Mouse (Mus musculus) embryonic fibroblast, embryonic 13.5 days (primary cell): ENCODE data around the gene Adamts12. TPM values are rescaled to one million over a fixed set of nuclear protein-coding genes. Genes with fewer than 3 reads are reported as not detected.
A peak's percentile ranks its signal among the peaks of the same experiment; 100 is the strongest.

Experiments
- H3K27ac ChIP-seq: 2 replicates; pipeline ENCODE4 v1.5.1; 2012; ENCODE audit warnings: low read length, control low read depth, inconsistent platforms; ENCODE audit not compliant: insufficient read depth
- H3K4me1 ChIP-seq: 2 replicates; pipeline ENCODE4 v1.6.1; 2011; ENCODE audit warnings: low read length; ENCODE audit not compliant: control insufficient read depth, insufficient read depth
- H3K4me3 ChIP-seq: 2 replicates; pipeline ENCODE4 v1.5.1; 2011; ENCODE audit warnings: mild to moderate bottlenecking, control low read depth, low read length; ENCODE audit not compliant: insufficient read depth
- CTCF ChIP-seq: IDR thresholded peaks from 2 replicates; pipeline ENCODE4 v1.5.1; 2011; ENCODE audit warnings: mild to moderate bottlenecking, control low read depth, low read length, moderate library complexity, borderline replicate concordance; ENCODE audit not compliant: insufficient read depth
- POLR2A ChIP-seq: IDR thresholded peaks from 2 replicates; pipeline ENCODE4 v1.6.1; 2011; ENCODE audit warnings: low read depth, mild to moderate bottlenecking, control low read depth, low read length, moderate library complexity
- polyA plus RNA-seq: library from polyadenylated mRNA; stranded (reverse); fragments of >200 nt; gene quantifications from 2 replicates; pipeline ENCODE4 v1.2.4, GENCODE M21; 2011; ENCODE audit warnings: low read depth; ENCODE audit not compliant: missing spikeins, insufficient read length

The Adamts12 gene
- polyA plus RNA-seq, result 35.1 and 40.9 TPM in 2 replicates

DNA sequence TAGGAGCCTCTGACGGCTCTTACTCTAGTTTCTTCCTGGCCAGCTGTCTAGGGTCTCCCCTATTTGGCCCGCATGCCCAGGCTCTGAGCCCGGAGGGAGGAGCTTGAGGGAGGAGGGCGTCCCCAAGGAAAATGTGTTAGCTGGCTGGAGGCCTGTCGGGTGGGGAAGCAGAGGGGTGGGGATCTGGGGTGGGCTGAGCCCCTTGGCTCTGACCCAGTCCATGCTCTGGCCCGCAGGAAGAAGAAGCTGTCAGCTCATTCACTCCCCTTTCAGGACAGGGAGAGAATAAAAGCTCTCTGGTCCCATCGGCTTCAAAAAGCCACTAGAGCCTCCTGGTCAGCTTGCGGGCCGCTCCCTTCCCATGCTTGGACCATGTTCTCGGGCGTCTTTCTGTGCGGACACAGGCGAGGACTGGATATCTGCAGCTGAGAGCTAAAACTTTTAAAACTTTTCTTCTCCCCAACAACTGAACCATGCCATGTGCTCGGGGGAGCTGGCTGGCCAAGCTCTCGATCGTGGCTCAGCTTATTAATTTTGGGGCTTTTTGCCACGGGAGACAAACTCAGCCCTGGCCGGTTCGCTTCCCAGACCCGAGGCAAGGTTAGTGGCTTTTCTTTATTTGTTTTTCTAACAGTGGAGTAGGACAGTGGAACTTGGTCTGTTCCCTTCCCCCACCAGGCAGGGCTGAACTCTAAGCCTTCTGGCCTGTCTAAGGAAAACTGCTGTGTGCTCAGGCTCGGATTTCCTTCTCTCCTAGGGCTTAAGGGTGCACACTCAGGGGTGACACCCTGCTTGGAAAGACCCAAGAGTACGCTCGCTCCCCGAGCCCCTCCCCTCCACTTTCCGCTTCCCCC is at the start of gene Adamts12:
Adamts12 (plus strand) TSS at position 233 of the 854 bp plus-strand sequence.
- TF ChIP-seq CTCF (no peak), POLR2A (peak; percentile 67)
- Histone ChIP-seq H3K27ac (peak within 1 kb of the TSS; percentile 83), H3K4me3 (peak within 1 kb of the TSS; percentile 47), H3K4me1 (peaks cover 6% of the 10 kb centered on the region; the same call in 1 of the 2 replicates)

DNA sequence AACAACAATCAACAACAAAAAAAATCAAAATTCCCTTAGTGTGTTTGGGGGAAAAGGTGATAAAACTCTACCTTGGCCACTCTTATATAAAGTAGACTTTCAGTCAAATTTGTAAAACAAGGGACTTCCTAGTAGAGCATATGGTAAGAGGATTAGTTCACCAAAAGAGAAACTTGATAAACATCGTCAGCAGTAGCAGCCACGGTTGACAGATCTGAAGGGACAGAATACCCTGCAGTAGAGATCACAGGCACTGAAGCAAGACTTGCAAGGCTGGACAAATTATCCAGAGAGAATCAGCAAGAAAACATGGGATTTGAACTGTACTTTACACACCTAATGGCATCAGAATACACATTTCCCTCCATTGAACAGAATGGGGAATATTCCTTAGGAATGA is 49.7 kb upstream of the Adamts12 start:
- H3K4me1 ChIP-seq, result no peaks in the 10 kb centered on the region
- H3K4me3 ChIP-seq, result no peak overlapping the region
- H3K27ac ChIP-seq, result no peak overlapping the region
- no peak for TF ChIP-seq CTCF
- TF ChIP-seq POLR2A, result no peak

DNA sequence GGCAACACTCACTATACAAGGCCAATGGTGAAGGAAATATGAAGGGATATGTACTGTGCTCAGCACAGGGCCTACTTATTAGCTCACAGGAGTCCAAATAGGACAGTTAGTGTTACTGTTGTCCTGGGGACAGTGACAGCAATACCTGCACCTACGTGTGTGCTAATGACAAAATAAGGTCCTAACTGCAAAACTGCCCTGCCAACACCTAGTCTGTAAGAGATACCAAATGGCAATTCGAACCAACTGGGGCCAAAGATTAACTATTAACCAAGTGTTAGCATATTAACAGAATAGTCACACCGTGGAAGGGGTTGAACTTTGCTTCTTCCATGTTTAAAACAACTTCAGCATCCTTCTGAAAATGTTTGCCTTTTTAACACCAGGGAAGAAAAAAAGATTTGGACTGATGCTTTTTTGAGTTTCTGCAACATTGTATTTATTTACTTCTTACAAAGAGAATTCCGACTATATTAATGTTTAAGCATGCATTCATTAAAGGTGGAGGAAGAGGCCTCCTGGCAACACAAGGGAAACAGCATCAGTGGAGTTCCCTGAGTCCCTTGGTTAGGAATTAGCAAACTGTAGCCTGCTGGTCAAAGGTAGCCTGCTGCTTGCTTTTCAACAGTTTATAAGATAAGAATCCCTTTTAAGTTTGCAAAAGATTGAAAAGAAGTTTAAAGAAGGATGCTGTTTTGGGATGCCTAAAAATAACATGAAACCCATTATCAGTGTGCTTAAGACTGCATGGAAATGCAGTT is 37.6 kb upstream of the Adamts12 start:
- TF ChIP-seq POLR2A (no peak), CTCF (no peak)

DNA sequence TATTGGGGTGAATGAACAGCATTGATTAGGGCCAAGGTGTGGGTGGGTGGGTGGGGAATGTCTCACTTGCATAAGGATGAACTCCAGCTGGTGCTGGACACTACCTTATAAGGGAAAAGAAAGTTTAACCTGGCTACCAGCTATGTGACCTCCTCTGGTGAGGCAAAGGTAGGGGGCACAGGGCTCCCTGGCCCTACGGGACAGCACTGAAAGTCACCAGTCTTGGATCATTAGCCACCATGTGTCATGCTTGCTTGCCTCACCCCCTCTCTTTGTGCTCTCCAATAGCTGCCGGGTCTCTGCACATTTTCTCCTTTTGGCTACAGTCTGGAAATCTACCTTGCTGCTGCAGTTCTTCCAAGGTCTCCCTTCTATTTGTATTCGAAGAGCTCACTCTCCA is 34.4 kb upstream of the Adamts12 start:
- Histone ChIP-seq H3K27ac (no peak overlapping the region), H3K4me1 (no peaks in the 10 kb centered on the region), H3K4me3 (no peak overlapping the region)
- TF ChIP-seq CTCF (no peak), POLR2A (no peak)

More for the DNA sequence above, 37.6 kb upstream of the Adamts12 start:
- Histone ChIP-seq H3K4me3 (no peak overlapping the region), H3K4me1 (no peaks in the 10 kb centered on the region), H3K27ac (no peak overlapping the region)

DNA sequence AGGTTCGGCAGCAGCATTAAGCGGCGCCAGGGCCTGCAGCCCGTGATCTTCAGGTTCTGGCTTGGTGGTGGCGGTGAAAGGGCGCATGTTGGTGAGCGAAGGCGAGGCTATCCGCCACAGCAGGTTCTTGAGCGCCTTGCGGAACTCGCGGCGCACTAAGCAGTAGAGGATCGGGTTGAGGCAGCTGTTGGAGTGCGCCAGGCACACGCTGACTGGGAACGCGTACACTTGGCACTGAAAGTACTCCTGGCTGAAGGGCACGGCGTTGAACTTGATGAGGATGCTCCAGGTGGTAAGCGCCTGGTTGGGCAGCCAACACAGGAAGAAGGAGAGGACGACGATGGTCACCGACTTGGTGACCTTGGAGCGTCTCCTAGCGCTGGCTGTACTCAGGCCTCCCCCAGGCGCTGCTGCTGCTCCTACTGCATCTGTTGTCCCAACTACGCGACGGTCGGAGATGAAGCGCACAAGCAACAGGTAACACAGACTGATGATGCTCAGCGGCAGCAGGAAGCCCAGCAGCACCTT is 28.6 kb upstream of the Adamts12 start:
- Histone ChIP-seq H3K4me1 (no peaks in the 10 kb centered on the region), H3K27ac (no peak overlapping the region), H3K4me3 (peak overlapping the region; percentile 49)
- TF ChIP-seq CTCF (no peak), POLR2A (no peak)

DNA sequence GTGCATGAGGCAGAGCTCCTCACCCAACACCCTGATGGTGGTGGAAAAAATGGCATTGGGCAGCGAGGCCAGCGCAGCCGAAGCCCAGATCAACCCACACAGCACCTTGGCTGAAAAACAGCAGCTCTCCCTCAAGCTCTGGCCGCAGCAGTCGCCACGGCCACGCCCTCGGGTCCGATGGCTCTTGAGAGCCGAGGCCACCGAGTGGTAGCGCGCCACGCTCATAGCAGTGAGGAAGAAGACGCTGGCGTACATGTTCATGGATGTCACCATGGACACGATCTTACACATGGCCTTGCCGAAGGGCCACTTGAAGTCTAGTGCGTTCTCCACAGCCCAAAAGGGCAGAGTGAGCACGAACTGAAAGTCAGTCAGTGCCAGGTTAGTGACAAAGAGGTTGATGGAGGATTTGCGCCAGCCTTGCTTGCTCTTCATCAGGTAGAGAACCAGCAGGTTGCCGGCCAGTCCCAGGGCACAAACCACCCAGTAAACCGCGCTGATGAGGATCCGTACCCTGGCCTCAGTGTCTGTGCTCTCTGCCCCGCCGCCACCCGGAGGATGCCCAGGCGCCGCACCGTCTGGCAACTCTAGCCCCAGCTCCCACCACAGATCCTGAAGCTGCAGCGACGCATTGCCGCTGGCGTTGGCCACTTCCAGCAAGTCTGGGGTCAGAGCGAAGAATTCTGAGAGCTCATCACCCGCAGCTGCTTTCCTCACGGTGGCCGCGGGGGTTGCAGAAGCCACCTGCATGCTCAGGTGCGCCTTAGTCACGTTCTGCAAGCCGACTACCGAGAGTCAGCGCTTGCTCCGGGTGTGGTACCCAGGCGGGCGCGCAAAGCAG is 27.8 kb upstream of the Adamts12 start:
- no peaks in the 10 kb centered on the region for H3K4me1 ChIP-seq
- TF ChIP-seq CTCF (no peak), POLR2A (no peak)
- no peak overlapping the region for H3K27ac ChIP-seq
- H3K4me3 ChIP-seq, result peak overlapping the region; percentile 49

DNA sequence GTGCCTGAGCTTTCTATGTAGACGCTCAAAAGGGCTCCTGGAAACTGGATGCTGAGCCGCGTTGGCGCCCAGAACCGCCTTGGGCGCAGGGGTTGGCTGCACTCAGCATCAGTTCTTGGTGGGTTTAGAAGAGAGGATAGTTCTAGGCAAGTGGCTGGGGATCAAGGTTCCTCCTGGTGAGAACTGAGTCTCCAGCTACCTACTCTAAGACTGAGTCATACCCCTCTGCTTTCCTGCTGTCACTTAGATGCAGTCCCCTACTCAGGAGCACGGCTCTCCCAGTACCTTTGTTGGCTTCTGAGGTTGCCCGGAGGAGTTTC is 27.3 kb upstream of the Adamts12 start:
- Histone ChIP-seq H3K27ac (no peak overlapping the region), H3K4me3 (no peak overlapping the region), H3K4me1 (peaks cover 2% of the 10 kb centered on the region; the same call in 1 of the 2 replicates)
- no peak for TF ChIP-seq CTCF
- TF ChIP-seq POLR2A, result no peak

DNA sequence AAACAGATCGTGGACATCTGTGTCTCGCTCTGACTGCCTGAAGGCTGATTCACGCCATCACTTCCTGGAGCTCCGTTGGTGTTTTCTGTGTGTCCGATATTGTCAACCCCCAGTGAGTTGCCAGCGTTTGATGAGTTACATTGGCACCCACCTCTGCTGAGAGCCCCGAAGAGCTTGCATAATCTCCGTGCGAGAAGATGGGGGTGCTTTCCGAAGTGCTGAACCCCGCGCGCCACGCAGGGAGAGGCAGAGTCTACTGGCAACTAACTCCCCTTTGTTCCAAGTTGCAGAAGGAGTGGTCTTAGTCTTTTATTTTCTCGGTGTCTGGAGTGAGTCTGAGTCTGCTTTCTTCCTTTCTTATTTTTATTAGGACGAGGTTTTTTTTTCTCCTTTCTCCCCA is 26.9 kb upstream of the Adamts12 start, which contains the start of gene Rxfp3:
Rxfp3 (minus strand) TSS at position 281 of the 400 bp plus-strand sequence.
- TF ChIP-seq POLR2A, result no peak
- no peak for TF ChIP-seq CTCF
- Histone ChIP-seq H3K27ac (no peak within 1 kb of the TSS), H3K4me1 (peaks cover 3% of the 10 kb centered on the region; the same call in 1 of the 2 replicates), H3K4me3 (peak within 1 kb of the TSS; percentile 49)

GRCm38 (mm10) chr15:11038476-11038875 is 26.1 kb upstream of the Adamts12 start:
- H3K4me1 ChIP-seq, result peaks cover 5% of the 10 kb centered on the region
- no peak overlapping the region for H3K27ac ChIP-seq
- TF ChIP-seq POLR2A (no peak), CTCF (no peak)
- H3K4me3 ChIP-seq, result no peak overlapping the region
